Mouse (Mus musculus) bone marrow macrophage, adult 2 months (primary cell): ENCODE measurements around the gene Ispd. TPM values are rescaled to one million over a fixed set of nuclear protein-coding genes. Genes with fewer than 3 reads are reported as not detected.

Experiments
- H3K27ac ChIP-seq: 2 replicates; pipeline ENCODE4 v1.5.1; 2012; ENCODE audit warnings: low read depth, low read length; ENCODE audit not compliant: insufficient read depth
- H3K4me1 ChIP-seq: 2 replicates; pipeline ENCODE4 v1.6.1; 2012; ENCODE audit warnings: low read length; ENCODE audit not compliant: control insufficient read depth, insufficient read depth
- H3K4me3 ChIP-seq: 2 replicates; pipeline ENCODE4 v1.5.1; 2012; ENCODE audit warnings: mild to moderate bottlenecking, low read length, moderate library complexity; ENCODE audit not compliant: insufficient read depth
- CTCF ChIP-seq: IDR thresholded peaks from 2 replicates; pipeline ENCODE4 v1.5.1; 2012; ENCODE audit warnings: low read depth, mild to moderate bottlenecking, low read length, moderate library complexity
- POLR2A ChIP-seq: IDR thresholded peaks from 2 replicates; pipeline ENCODE4 v1.6.1; 2012; ENCODE audit warnings: mild to moderate bottlenecking, low read depth, low read length, borderline replicate concordance
- polyA plus RNA-seq: library from polyadenylated mRNA; stranded (reverse); fragments of >200 nt; gene quantifications from 2 replicates; pipeline ENCODE4 v1.2.4, GENCODE M21; 2012; ENCODE audit not compliant: missing spikeins, insufficient read depth, insufficient read length

Gene Ispd
- polyA plus RNA-seq, 1 experiment, result 1.4 TPM

DNA sequence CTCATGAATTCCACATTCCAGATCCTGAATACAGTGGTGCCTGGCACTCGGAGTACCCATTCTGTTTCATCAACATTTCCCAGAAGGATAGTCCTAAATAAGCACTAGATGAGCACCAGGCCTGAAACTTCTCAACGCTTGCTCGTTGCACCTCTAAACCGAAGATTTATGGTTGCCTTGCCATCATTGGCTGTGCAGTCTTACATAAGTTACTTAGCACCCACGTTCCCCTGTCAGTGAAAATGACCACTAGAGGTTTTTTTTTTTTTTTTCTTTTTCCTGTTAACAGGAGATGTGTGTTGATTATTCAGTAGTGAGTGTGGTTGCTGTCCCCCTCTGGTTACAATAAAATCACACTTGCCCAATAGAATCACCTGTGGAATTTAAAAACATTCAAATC, 444 bp upstream of the Ispd start:
- TF ChIP-seq CTCF (no peak), POLR2A (no peak)
- no peak overlapping the region for H3K4me3 ChIP-seq

DNA sequence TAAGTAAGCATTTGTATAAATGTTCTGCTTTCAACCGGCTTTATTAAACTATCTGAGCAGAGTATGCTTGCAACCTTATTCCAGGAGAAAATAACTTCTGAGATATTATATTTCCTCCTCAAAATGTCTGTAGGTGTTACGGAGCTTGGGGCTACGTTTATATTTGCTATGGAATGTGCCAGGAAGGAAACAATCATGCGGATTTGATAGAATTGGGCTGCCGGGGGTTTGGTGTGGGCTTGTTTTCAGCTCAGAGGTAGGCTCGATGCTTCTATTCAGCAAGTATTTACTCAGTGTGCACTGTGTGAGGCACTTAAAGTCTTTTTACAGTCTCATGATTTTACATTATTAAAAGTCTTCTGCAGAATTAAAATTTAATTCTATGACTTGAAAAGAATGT, 4.1 kb downstream of the Ispd start:
- H3K27ac ChIP-seq, result no peak overlapping the region
- TF ChIP-seq CTCF (no peak), POLR2A (no peak)
- H3K4me3 ChIP-seq, result no peak overlapping the region
- H3K4me1 ChIP-seq, result no peaks in the 10 kb centered on the region

More for the DNA sequence above, 444 bp upstream of the Ispd start:
- Histone ChIP-seq H3K27ac (no peak overlapping the region), H3K4me1 (no peaks in the 10 kb centered on the region)

DNA sequence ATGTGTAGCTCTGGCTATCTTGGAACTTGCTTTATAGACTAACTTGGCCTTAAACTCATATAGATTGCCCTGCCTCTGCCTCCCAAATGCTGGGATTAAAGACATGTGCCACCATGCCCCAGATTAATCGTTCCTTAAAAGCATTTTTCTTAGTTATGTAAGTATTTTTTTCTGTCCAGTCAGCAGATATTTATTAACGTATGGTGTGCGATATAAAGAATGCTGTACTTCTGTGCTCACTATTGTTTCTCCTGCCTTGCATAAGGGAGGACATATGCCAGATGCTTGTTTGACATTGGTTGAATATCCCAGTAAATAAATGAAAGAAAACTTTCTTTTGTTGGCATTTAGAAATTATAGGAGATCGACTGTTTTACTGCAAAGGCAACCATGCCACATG, 5.7 kb downstream of the Ispd start:
- H3K4me1 ChIP-seq, result no peaks in the 10 kb centered on the region
- no peak overlapping the region for H3K4me3 ChIP-seq
- TF ChIP-seq CTCF (no peak), POLR2A (no peak)
- no peak overlapping the region for H3K27ac ChIP-seq

DNA sequence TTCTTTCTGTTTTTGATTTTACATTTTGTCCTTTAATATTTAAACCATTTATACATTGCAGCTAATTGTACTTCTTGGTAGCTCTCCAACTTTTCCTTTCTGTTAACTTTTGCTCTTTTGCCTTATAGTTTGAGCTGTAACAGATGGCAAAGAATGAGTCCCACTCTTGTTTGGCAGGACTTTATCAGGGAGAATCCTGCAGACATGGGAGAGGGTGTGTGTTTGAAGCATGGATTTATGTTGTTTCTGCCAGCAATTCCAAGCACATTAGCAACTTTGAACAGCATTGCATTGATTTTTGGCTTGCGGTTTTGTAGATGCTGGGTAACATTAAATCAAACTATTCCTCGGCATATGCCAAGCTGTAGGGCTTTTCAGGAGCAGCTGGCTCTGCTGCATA, 13.9 kb downstream of the Ispd start:
- Histone ChIP-seq H3K4me3 (no peak overlapping the region), H3K27ac (no peak overlapping the region), H3K4me1 (no peaks in the 10 kb centered on the region)
- TF ChIP-seq CTCF (no peak), POLR2A (no peak)

DNA sequence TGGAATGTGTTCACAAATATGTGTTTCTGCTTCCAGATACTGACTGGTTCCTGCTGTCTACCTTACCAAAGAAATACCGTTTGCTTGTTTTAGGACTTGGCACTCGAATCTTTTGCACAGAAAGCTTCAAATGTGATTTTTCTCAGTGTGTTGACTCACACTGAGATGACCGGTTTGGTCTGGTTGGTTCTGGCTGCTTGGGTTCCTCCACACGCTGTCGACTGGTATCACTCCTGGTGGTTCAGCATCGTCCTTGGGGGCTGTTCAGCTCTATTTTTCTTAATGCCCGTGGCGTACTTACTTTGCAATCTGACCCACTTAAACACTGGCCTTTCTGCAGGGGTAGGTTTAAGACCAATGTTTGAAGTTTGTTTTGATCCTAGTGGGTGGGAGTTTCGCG, 42.4 kb downstream of the Ispd start:
- TF ChIP-seq POLR2A, result no peak
- no peak for TF ChIP-seq CTCF
- Histone ChIP-seq H3K27ac (no peak overlapping the region), H3K4me3 (no peak overlapping the region), H3K4me1 (no peaks in the 10 kb centered on the region)

DNA sequence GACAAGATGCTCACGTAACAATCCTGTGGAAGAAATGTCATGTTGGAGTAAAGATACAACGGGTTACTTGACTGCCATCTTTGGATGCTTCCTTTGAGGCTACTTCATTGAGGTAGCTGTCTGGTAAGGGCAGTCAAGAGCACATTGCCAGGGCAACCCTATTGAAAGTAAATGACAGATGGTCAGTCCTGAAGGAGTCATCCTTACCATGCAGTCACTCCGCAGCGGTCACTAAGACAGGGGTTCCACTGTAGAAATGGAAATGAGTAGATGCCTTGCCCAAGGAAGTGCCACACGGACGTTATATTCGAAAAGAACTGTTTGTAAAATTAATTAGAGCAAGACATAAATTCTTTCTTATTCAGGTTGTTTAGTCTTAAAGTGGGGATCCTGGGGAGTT, 44.0 kb downstream of the Ispd start:
- H3K4me1 ChIP-seq, result no peaks in the 10 kb centered on the region
- TF ChIP-seq POLR2A (no peak), CTCF (no peak)
- H3K27ac ChIP-seq, result no peak overlapping the region
- no peak overlapping the region for H3K4me3 ChIP-seq

DNA sequence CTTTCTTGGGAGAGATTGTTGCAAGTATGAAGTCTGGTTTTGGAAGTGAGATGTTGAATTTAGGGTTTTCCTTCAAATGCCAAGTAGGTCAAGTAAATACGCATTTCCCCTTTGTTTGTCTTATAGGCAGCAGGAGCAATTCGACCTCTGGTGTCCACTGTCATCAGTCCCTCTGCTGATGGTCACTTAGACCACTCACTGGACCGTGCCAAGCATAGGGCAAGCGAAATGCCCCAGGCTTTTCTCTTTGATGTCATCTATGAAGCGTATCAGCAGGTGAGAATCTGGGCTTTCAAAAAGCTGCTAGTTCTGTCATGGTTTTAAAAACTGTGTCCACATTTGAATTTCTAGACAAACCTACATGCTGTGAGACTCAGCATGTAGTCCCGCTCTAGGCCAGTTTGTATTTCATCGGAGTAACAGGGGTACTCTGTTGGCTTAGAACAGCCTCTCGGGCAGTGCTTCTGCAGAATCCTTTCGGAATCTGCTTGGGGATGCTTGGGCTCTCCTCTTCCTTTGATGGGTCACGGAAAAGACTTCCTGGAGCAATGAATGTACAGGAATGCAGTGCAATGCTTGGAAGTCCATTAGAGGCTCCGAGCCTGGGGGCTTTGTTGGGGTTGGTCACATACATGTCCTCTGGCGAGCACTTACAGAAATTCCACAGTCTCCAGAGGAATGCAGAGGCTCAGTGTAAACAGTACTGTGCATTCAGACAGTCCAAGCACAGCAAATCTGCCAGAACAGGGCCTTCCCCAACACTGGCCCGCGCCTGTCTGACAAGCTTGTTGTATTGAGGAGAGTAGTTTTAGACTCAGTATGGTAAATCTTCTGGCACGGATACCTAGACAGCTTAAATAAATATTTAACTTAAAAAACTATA, 45.2 kb downstream of the Ispd start:
- H3K4me1 ChIP-seq, result no peaks in the 10 kb centered on the region
- no peak overlapping the region for H3K27ac ChIP-seq
- no peak overlapping the region for H3K4me3 ChIP-seq
- TF ChIP-seq CTCF, result no peak
- no peak for TF ChIP-seq POLR2A

DNA sequence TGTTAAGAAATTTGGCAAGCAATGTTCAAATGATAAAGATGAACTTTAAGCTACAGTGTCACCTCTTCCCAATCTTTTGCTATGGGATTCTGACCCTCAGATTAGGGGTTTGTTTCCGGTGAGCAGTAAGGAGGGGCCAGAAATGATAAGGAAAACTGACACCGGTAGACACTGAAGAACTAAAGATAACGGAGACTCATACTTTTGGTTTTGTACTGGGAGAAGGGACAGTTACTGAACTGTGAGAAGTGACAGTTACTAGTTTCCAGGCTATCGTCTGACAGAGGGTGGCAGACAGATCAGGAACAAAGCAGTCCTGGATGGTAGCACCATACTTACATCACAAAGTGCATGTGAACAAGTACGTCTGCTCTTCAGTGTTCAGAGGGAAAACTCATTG, 55.7 kb downstream of the Ispd start:
- Histone ChIP-seq H3K4me1 (no peaks in the 10 kb centered on the region; the same call in 1 of the 2 replicates), H3K4me3 (no peak overlapping the region), H3K27ac (no peak overlapping the region)
- no peak for TF ChIP-seq CTCF
- TF ChIP-seq POLR2A, result no peak

DNA sequence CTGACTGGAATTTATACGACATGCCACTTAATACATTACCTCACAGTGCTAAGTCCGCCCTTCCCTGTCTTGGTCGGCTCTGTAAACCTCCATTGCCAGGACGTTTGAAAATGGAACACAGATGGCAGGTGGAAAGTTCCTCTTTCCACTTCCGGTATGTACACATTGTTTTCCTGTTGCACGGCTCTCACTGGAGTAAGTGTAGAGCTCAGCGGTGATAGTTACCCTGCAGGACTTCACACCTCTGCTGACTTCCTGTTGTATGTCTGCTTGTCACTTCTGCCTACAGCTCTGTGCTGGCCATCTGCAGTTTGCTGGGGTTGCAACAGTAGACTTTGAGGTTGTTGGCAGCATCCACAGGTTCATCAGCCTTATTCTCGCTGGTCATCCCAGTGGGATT, 58.1 kb downstream of the Ispd start:
- Histone ChIP-seq H3K4me3 (no peak overlapping the region), H3K27ac (no peak overlapping the region), H3K4me1 (no peaks in the 10 kb centered on the region; the same call in 1 of the 2 replicates)
- TF ChIP-seq POLR2A, result no peak
- TF ChIP-seq CTCF, result no peak

DNA sequence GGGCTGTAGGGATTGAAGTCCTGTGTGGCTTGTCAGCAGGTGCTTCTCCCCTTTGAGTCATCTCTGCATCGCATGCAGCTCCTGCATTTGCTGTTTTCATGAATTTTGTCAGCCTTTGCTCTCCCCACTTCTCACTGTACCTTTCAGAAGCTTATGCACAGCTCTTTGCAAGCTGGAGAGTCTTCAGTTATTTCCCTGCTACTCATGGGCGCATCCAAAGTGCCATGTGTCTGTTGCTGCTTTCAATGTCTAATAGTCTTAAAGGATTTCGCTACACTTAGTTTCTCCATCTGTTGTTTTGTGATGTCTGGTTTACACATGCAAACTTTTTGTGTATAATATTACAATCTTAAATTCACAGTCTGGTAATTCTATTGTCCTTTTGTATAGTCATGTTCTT, 74.8 kb downstream of the Ispd start:
- H3K27ac ChIP-seq, result no peak overlapping the region
- no peak overlapping the region for H3K4me3 ChIP-seq
- H3K4me1 ChIP-seq, result no peaks in the 10 kb centered on the region
- no peak for TF ChIP-seq POLR2A

DNA sequence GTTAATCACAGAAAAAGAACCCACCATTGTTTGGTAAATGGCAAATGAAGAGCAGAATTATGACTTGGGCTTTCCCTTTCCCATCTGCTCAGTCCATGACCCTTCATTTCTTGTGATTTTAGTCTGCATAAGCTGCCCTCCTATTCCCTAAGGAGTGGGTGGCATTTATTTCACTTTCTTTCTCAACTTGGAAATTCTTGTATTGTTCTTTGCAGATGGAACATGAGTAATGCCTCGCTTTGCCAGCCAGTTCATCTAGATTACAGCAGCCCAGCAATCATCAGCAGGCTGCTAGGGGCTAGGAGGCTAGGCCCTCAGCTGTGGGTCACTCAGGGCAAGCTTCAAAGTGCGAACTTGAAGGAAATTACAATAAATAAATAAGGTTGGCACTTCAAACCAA, 76.5 kb downstream of the Ispd start:
- no peak for TF ChIP-seq CTCF
- no peak for TF ChIP-seq POLR2A
- no peak overlapping the region for H3K4me3 ChIP-seq
- H3K27ac ChIP-seq, result no peak overlapping the region

More for the DNA sequence above, 76.5 kb downstream of the Ispd start:
- no peaks in the 10 kb centered on the region for H3K4me1 ChIP-seq
